Mouse (Mus musculus) forebrain, embryonic 16.5 days (tissue): ENCODE results near the gene Six1. TPM values are rescaled to one million over a fixed set of nuclear protein-coding genes. Genes with fewer than 3 reads are reported as not detected.

Experiments
- ATAC-seq: fragments of 200-750 bp; cut with Nextera tagmentation; 2 replicates; pipeline ENCODE4 v1.8.0; 2017; ENCODE audit warnings: mild to moderate bottlenecking, moderate library complexity
- H3K27ac ChIP-seq: fragments of 300-500 bp; sonication (generic); 2 replicates; pipeline ENCODE4 v1.5.1; 2014; ENCODE audit warnings: low read length, control low read depth
- H3K27me3 ChIP-seq: fragments of 300-500 bp; sonication (generic); replicated peaks from 2 replicates; pipeline ENCODE4 v1.6.1; 2014; ENCODE audit warnings: low read length; ENCODE audit not compliant: control insufficient read depth, insufficient read depth
- H3K36me3 ChIP-seq: fragments of 300-500 bp; sonication (generic); 2 replicates; pipeline ENCODE4 v1.6.1; 2014; ENCODE audit not compliant: control insufficient read depth, insufficient read depth
- H3K4me1 ChIP-seq: fragments of 300-500 bp; sonication (generic); replicated peaks from 2 replicates; pipeline ENCODE4 v1.6.1; 2014; ENCODE audit warnings: low read length; ENCODE audit not compliant: control insufficient read depth, insufficient read depth
- H3K4me2 ChIP-seq: fragments of 300-500 bp; sonication (generic); 2 replicates; pipeline ENCODE4 v1.6.1; 2014; ENCODE audit warnings: mild to moderate bottlenecking, low read length, control low read depth
- H3K4me3 ChIP-seq: fragments of 300-500 bp; sonication (generic); replicated peaks from 2 replicates; pipeline ENCODE4 v1.5.1; 2014; ENCODE audit warnings: mild to moderate bottlenecking, low read length, control low read depth
- H3K9ac ChIP-seq: fragments of 300-500 bp; sonication (generic); replicated peaks from 2 replicates; pipeline ENCODE4 v1.6.1; 2014; ENCODE audit warnings: low read depth, low read length, control low read depth
- H3K9me3 ChIP-seq: fragments of 300-500 bp; sonication (generic); 2 replicates; pipeline ENCODE4 v1.6.1; 2016; ENCODE audit warnings: low read length; ENCODE audit not compliant: control insufficient read depth
- WGBS: fragments of 180-500 bp; shearing (Covaris S2); extraction: QIAGEN DNeasy Blood & Tissue Kit; methylation state at CpG from one replicate; pipeline ENCODE4 v1.1.7; 2014; 5-methylcytosine and 5-hydroxymethylcytosine counted together
- polyA plus RNA-seq: library from polyadenylated mRNA; unstranded; fragments of >200 nt; fragmentation: Nextera tagmentation; extraction: Ambion mirVana; gene quantifications from 2 replicates; pipeline ENCODE4 v1.2.1, GENCODE M21; 2015

The Six1 gene
- polyA plus RNA-seq, 1 experiment from 2014 or later, result 0.46 TPM

DNA sequence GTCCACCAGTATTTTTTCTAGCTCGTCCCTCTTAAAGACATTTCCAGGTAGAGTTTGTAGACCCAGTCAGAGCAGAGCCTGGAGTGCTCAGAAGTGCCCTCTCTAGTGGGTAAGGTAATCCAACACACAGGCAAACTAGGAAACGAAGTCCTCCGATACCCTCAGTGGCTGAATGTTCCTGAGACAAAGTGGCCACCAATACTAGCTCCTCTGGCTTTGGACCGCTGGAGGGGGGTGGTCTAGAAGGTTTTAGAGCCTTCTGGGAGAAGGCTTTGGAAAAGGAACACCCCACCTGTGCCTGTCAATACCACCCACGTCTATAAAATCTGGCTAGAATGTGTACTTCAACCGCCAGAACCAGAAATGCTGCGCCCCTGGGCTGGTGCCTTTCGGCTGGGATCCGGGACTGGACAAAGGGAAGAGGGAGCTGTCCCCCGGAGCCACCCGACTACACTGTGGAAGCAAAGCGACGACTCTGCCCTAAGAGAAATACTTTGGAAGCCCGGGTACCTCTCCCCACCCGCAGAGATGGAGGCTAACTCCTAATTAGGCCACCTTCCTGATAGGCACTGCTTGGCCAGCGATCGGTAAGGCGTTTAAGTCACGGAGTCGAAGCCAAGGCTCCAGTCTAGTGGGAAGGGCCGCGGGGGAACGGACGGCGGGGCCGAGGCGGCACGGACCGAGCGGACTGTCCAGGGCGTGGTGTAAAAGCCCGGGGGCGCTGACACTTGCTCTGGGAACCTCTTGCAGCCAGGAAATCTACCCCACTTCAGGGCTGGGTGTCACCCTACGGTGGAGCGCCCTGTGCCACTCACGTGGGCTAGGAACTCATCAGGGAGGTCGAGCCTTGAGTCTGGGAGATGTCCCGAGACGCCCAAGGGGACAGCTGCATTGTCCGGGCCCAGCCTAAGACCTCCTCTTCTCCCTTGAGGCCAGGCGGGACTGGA lies 14.4 kb downstream of the Six1 start:
- WGBS, result under 1% methylated on average over 41 of the region's 41 CpGs
- Histone ChIP-seq H3K4me2 (no peak overlapping the region), H3K36me3 (no peaks in the 10 kb centered on the region), H3K27me3 (peaks cover 65% of the 10 kb centered on the region), H3K9me3 (no peaks in the 10 kb centered on the region), H3K4me3 (no peak overlapping the region), H3K9ac (no peak overlapping the region), H3K27ac (no peak overlapping the region), H3K4me1 (no peaks in the 10 kb centered on the region; the same call in none of the 2 replicates)
- no peak for ATAC-seq

DNA sequence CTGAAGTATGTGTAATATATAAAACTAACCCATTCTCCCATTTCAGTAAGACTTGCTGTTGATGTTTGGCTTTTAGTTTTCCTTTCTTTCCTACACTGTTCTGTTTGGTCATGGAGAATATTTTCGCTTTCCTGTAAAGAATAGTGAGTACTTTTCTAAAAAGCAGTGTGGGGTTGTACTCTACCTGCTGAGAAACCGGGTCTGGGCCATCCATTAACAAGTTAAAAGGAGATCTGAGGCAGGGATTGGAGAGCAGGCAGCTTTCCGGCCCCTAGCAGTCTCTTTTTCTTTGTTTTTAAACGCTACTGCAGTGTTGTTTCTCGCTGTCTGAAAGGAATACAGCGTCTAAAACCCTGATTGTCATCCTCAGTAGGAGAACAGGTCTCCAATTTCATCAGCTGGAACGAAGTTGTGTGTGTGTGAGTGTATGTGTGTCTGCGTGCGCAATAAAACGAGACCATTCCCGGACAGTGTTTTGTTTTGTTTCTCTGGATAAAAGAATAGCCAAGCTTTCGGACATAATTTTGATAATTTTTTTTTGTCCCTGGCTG lies 15.2 kb downstream of the Six1 start:
- Histone ChIP-seq H3K27me3 (peaks cover 66% of the 10 kb centered on the region), H3K9me3 (no peaks in the 10 kb centered on the region), H3K4me1 (no peaks in the 10 kb centered on the region; the same call in 1 of the 2 replicates), H3K36me3 (no peaks in the 10 kb centered on the region), H3K27ac (no peak overlapping the region), H3K4me3 (no peak overlapping the region), H3K4me2 (no peak overlapping the region), H3K9ac (no peak overlapping the region)
- 1% methylated on average over 12 of the region's 12 CpGs for WGBS
- no peak for ATAC-seq

DNA sequence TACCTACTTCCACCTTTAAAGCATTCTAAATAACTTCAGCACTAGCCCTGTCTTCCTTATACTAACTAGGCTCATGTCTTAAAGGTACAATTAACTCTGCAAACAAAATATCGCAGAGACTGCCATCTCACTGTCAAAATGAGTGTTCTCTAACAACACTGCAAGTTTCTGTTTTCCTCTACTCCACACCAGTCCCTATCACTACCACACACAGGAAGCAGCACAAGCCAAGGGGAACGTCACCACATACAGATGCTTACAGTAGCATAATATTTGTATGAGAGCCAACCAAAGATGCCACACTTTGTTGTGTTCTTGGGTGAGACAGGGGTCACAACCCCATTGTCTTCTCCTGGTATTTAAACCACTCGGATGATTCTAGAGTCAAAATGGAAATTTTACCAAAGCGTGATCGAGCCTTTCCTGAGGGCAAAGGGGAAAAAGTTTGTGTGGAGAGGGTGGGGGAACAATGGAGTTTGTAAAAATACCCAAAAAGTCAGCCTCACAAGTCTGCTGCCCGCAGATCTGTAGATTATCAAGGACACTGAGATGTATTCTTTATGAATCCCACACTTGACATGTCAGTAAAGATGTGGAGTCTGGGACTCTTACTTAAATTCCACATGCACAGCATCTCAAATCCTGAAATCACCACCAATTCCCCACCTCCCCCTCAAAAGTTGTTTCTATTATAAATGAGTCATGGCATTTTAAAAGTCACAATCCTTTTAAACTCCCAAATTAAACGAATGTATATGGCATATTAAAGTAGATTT lies 16.1 kb downstream of the Six1 start:
- H3K9ac ChIP-seq, result no peak overlapping the region
- no peaks in the 10 kb centered on the region for H3K36me3 ChIP-seq
- no peak overlapping the region for H3K4me2 ChIP-seq
- peaks cover 66% of the 10 kb centered on the region for H3K27me3 ChIP-seq
- H3K27ac ChIP-seq, result no peak overlapping the region
- WGBS, result 7% methylated on average over 7 of the region's 7 CpGs
- no peak for ATAC-seq
- no peaks in the 10 kb centered on the region; the same call in 1 of the 2 replicates for H3K4me1 ChIP-seq
- H3K9me3 ChIP-seq, result no peaks in the 10 kb centered on the region
- H3K4me3 ChIP-seq, result no peak overlapping the region

DNA sequence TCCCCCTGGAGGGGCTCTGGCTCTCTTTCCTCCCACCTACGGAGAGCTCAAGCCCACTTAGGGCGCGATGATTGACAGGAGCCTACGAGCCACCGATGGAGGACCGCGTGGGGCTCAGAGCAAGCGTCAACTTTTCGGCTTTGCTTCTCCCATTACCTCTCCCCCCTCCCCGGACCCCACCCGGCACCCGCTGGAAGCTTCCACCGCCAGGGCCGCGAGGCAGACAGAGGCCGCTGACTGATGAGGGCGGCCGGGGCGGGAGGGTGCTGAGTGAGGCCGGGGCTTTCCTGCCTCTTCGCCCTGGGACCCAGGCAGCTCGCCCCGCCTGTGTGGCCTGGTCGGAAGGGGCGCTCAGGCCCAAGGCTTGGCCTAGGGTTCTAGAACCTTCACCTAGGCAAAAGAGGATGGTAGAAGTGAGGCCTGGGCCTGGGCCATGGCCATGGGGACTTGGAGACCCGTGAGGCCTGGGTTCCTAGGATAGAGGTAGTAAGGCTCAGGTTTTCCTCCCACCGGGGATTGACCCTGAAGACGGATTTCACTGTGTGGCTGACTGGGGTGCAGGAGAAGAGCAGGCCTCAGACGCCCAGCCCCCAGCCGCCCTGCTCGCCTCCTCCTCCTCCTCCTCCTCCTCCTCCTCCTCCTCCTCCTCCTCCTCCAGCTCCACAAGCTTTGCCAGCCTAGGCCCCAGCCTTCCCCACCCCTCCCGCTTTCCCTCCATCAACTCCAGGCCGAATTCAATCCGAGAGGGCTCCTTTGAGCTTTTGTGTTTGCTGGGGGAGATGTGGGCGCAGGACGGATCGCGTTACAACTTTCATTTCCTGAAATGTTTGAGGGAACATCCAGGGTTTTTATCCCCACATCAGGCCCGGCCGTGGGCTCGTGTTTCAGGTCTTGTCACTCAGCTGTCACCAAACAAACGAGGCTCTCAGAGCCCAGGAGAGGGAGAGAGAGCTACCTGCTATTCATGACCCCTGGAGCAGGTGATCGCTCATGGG lies 18.5 kb downstream of the Six1 start:
- Histone ChIP-seq H3K27ac (no peak overlapping the region), H3K4me2 (no peak overlapping the region), H3K4me1 (no peaks in the 10 kb centered on the region; the same call in 1 of the 2 replicates), H3K4me3 (no peak overlapping the region), H3K36me3 (no peaks in the 10 kb centered on the region), H3K27me3 (peaks cover 61% of the 10 kb centered on the region), H3K9me3 (no peaks in the 10 kb centered on the region), H3K9ac (no peak overlapping the region)
- 2% methylated on average over 43 of the region's 43 CpGs for WGBS
- no peak for ATAC-seq

DNA sequence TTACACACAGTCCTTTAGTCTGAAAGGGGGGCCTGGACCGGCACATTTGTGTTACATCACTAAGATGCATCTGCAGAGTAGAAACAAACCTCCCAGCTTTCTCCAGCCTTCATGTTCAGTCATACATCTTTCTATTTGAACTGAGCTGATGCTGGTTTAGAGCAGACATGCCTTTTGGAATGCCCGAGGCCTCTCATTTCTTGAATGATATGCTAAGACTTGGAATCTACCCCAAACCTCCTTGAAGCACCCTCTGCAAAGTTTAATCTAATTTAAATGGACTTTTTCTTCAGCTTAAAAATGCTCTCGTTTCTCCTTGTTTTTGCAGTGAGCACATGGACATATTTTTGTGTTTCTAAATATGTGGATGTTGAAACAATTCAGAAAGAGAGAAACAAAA lies 21.0 kb downstream of the Six1 start:
- Histone ChIP-seq H3K4me2 (no peak overlapping the region), H3K36me3 (no peaks in the 10 kb centered on the region), H3K9me3 (no peaks in the 10 kb centered on the region), H3K4me1 (no peaks in the 10 kb centered on the region; the same call in 1 of the 2 replicates), H3K27me3 (peaks cover 44% of the 10 kb centered on the region), H3K4me3 (no peak overlapping the region), H3K27ac (no peak overlapping the region), H3K9ac (no peak overlapping the region)
- no peak for ATAC-seq
- WGBS, result 76% methylated on average over 3 of the region's 3 CpGs

DNA sequence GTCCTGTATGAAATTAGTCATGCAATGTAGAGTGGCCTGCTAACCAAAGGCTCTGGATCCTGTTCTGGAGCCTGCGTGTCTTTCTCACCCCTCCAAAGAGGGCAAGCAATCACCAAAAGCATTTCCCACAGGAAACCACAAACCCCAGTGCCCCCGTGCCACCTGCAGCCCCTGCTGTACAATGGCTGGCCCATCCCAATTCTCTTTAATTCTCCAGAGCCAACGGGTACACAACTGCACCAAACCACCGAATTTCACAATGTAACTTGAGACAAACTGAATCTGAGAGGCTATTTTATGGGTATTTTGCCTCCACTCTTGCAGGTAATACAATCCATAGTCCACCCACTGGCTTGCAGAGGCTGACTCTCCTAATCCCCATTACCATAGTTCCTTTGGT lies 22.4 kb downstream of the Six1 start:
- H3K27me3 ChIP-seq, result peaks cover 36% of the 10 kb centered on the region
- H3K4me3 ChIP-seq, result no peak overlapping the region

DNA sequence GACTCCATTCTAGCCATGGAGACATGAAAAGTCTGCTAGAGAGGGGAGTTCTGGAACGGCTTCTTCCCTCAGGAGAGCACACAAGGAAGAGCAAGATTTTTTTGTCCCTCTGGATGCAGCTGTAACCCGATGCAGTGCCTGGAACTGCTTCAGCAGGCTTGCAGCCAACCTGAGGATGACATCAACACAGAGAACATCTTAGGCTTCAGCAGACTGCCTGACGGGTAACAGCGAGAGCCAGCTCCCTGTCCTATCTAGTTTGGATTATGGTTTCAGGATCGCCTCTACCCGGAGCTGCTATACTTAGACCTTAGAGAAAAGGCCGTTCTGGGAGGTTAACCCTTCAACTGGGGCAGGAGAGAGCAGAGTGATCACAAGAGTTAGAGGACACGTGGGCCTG lies 28.2 kb downstream of the Six1 start:
- H3K27me3 ChIP-seq, result no peaks in the 10 kb centered on the region
- no peaks in the 10 kb centered on the region for H3K36me3 ChIP-seq
- no peaks in the 10 kb centered on the region for H3K9me3 ChIP-seq
- H3K9ac ChIP-seq, result no peak overlapping the region
- H3K4me2 ChIP-seq, result no peak overlapping the region
- ATAC-seq, result no peak
- no peak overlapping the region for H3K4me3 ChIP-seq
- H3K27ac ChIP-seq, result no peak overlapping the region
- 76% methylated on average over 8 of the region's 8 CpGs for WGBS
- H3K4me1 ChIP-seq, result no peaks in the 10 kb centered on the region

More for the DNA sequence above, 22.4 kb downstream of the Six1 start:
- H3K9me3 ChIP-seq, result no peaks in the 10 kb centered on the region
- ATAC-seq, result no peak
- H3K27ac ChIP-seq, result no peak overlapping the region
- no peaks in the 10 kb centered on the region for H3K36me3 ChIP-seq
- H3K9ac ChIP-seq, result no peak overlapping the region
- no peaks in the 10 kb centered on the region; the same call in 1 of the 2 replicates for H3K4me1 ChIP-seq
- 59% methylated on average over 4 of the region's 4 CpGs for WGBS
- H3K4me2 ChIP-seq, result no peak overlapping the region

DNA sequence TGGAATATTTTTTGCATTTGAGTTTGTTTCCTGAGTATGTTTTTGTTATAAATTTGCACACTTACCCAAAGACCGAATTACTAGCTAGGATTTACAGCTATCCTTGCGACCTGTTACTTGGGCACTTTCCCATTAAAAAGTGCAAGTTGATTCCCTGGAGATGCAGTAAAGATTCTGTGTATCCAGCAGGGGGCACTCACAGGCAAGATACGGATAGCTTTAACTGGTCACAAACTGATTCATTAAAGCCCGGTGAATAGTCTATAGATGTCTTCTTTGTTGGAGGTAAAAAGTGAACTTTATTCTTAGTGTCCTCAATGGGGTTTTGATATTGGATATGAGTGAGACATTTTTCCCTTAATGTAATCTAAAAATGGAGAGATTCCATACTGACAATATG lies 32.7 kb downstream of the Six1 start:
- 4% methylated on average over 4 of the region's 4 CpGs for WGBS
- Histone ChIP-seq H3K27ac (no peak overlapping the region), H3K4me1 (no peaks in the 10 kb centered on the region), H3K9ac (no peak overlapping the region), H3K9me3 (no peaks in the 10 kb centered on the region), H3K4me3 (no peak overlapping the region), H3K36me3 (no peaks in the 10 kb centered on the region), H3K27me3 (no peaks in the 10 kb centered on the region), H3K4me2 (no peak overlapping the region)
- ATAC-seq, result no peak
